Mouse (Mus musculus): ENCODE measurements around the gene Prf1. TPM values are rescaled to one million over a fixed set of nuclear protein-coding genes. Genes with fewer than 3 reads are reported as not detected.

Prf1 gene
- total RNA-seq, 2 experiments from 2014 or later, result not detected

DNA sequence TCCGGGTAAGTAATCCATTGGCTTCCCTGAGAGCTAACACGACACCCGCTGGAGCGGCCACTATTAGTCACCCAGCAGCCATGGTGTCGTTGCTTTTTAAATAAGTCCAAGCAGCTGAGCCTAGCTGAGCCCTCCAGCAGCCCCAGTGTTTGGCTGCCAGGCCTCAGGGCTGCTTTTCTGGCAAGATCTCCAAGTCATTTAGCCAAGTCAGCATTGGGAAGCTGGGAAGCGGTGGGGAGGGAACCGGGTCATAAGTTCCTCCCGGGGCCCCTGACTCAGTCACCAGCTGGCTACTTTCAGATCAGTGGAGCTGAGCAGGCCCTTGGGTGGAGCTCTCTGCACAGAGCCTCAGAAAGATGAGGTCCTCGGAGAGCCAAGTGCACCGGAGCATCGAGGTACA is 12.4 kb upstream of the Prf1 start:
- intact Hi-C loops (cut with DNase I), result no loop called here
- peak; percentile 82 to 86 for DNase-seq

DNA sequence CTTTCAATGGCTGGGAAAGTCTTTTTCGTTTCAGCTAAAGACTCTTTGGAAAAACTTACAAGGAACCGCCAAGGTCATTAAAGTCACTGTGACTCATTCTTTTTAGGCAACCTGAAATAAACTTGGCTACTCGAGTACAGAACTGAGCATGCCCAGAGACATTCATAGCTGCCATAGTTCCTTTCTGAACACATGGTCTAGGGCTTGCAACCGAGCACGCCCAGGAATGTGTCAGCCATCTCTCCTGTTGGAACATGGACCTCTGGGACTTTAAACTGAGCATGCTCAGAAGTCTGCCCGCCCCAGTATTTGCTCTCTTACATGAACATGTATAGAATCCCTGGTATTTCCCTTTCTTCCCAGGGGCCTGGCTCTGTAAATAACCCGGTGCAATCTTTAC is 11.4 kb upstream of the Prf1 start:
- DNase-seq, result peak; percentile 59 to 60

DNA sequence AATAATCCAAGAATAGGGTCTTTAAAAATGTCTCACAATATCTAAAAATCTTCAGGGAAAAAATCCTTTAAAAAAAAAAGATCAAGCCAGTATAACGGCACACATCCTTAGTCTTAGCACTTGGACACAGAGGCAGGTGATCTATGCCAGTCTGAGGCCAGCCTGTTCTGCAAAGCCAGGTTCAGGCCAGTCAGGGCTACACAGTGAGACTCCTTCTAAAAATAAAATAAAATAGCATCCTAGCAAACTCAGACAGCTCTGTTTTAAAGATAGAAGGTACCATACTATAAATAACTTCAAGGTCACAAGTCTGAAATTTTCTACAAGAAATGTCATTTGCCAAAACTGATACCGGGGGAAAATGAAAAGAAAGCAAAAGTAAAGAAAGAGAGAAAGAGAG is 7.6 kb upstream of the Prf1 start:
- intact Hi-C loops (cut with DNase I), result no loop called here
- no peak for DNase-seq

More for the DNA sequence above, 11.4 kb upstream of the Prf1 start:
- intact Hi-C loops (cut with DNase I), result no loop called here

- intact Hi-C loops (cut with DNase I), result no loop called here
- DNase-seq, result no peak
Observed at GRCm38 (mm10) chr10:61290479-61290878, 7.2 kb upstream of the Prf1 start.

DNA sequence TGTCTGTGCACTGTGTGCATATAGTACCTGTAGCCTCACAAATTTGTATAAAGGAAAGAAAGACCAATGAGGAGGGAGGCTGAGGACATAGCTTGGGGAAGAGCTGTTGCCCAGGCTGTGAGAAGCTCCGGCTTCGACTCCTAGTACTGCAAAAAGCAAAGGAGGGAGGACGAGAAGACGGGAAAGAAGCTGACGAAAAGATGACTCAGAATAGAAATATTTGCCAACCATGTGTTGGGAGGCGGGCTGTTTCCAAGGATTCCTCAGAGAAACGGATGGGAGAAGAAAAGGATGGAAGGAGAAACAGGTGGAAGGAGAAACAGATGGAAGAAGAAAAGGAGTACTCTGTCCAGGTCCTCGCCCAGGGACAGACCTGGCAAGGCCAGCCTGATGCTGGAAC is 3.4 kb upstream of the Prf1 start:
- no peak for DNase-seq
- intact Hi-C loops (cut with DNase I), result no loop called here

DNA sequence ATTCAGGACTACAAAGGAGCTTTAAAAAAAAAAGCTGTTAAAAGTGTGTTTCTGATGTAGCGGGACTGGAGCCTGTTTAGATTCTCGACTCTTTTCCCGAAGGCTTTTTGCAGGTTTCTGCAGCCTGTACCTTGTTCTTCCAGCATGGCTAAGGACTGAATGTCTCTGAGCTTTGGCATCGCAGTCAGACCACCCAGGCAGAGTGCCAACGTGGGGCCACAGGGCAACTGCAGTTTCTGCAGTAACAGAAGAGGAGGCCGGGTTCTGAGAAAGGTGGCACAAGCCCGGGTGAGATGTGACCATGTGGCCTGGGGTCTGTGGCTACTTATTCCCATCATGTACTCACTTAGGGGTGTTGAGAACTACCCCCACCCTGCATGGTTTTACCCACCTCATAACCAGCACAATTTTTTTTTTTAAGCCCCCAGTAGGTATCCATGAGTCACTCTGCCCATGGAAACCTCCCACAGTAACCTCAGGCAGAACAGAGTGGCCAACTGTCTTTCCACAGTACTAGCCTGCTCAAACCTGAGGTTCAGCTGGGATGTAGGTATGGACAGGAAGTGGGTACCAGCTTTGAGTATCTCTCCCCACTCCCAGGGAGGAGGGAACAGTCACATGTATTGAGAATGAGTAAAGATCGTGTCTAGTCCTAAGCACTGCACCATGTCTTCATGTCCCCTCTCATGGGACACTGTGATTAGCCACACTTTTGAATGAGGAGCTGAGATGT is 754 bp upstream of the Prf1 start:
- DNase-seq, result no peak
- intact Hi-C loops (cut with DNase I), result no loop called here

GRCm38 (mm10) chr10:61300996-61301395 is 3.4 kb downstream of the Prf1 start:
- DNase-seq, result no peak
- intact Hi-C loops (cut with DNase I), result no loop called here

- intact Hi-C loops (cut with DNase I), result no loop called here
- no peak for DNase-seq
Observed at GRCm38 (mm10) chr10:61304046-61304445, 6.4 kb downstream of the Prf1 start.

GRCm38 (mm10) chr10:61305928-61306590 is 8.4 kb downstream of the Prf1 start:
- no peak for DNase-seq
- intact Hi-C loops (cut with DNase I), result no loop called here

DNA sequence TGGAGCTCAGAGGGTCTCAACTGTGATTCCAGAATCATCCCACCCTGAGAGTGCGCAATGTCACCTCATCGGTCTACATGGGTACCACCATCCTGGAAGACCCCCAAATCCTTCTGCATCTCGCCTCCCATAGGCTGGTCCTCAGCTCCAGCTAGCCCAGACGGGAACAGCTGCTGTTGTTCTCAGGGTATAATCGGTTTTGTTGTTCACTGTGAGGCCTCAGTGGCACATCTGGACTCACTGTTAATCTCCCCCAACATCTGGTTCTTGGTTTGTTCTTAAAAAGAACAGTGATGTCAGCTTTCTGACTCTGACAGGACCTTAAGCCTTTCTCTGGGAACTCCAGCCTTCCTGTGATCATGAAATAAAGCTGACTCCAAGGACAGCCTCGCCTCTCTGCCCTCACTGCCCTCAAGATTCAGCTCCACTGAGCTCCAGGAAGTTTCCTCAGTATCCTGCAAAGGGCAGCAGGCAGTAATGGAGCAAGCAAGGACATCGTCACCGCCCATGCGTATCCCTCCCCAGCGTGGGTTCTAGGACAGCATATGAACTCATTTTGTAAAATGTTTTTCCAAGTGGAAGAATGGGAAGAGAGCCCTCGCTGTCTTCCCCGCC is 11.2 kb downstream of the Prf1 start:
- DNase-seq, result peak; percentile 40 to 53
- intact Hi-C loops (cut with DNase I), result no loop called here

DNA sequence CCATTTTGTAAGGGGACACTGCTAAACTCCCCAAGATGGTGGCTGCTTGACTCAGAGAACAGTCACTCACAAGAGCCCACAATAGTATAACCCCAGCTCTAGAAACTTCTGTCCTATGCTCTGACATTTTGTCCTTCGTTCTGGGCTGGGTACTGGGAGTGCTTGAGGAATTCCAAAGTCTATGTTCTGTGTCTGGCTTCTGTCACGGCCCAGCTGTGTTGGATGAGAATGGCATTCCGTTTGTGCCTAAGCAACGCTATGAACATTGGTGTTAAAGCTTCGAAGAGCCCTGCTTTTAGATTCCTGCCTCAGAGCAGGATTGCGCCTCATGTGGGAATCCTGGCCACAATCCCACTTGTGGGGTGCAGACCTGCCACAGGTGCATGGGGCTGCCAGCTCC is 14.5 kb downstream of the Prf1 start:
- DNase-seq, result peak; percentile 42 to 60
- intact Hi-C loops (cut with DNase I), result no loop called here

- DNase-seq, result no peak
- intact Hi-C loops (cut with DNase I), result no loop called here
Observed at GRCm38 (mm10) chr10:61312754-61313153, 15.1 kb downstream of the Prf1 start.

- intact Hi-C loops (cut with DNase I), result no loop called here
- DNase-seq, result no peak
Observed at GRCm38 (mm10) chr10:61313750-61314149, 16.1 kb downstream of the Prf1 start.

- intact Hi-C loops (cut with DNase I), result no loop called here
- no peak for DNase-seq
Observed at GRCm38 (mm10) chr10:61315324-61315880, 17.8 kb downstream of the Prf1 start.

DNA sequence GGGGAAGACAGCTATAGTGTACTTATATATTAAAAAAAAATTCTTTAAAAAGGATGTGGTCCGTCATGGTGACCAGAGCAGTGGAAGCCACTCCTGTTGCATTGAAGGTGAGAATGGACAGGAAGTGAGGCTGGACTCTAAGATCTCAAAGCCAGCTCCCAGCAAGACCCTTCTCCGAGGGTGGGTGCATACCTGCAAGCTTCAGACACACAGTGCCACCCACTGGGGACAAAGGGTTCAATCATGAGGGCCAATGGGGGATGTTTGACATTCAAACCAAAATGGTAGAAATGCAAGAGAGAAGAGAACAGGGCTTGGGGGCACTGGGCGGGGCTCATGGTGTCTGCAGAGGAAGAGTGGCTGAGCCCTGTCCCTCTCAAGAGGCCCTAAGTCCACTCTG is 20.9 kb downstream of the Prf1 start:
- no peak for DNase-seq
- intact Hi-C loops (cut with DNase I), result no loop called here

GRCm38 (mm10) chr10:61324717-61325116 is 27.1 kb downstream of the Prf1 start:
- peak; percentile 73 to 74 for DNase-seq
- intact Hi-C loops (cut with DNase I), result loop anchor here (5.0 kb wide), 1 partner anchor 47 kb away; no protein-coding TSS in a partner anchor

- no peak for DNase-seq
- intact Hi-C loops (cut with DNase I), result loop anchor here (5.0 kb wide), 1 partner anchor 49 kb away; no protein-coding TSS in a partner anchor
Observed at GRCm38 (mm10) chr10:61325782-61326328, 28.2 kb downstream of the Prf1 start.

GRCm38 (mm10) chr10:61327545-61327944 is 29.9 kb downstream of the Prf1 start:
- no peak for DNase-seq
- intact Hi-C loops (cut with DNase I), result loop anchor here (5.0 kb wide), 1 partner anchor 50 kb away; no protein-coding TSS in a partner anchor

- intact Hi-C loops (cut with DNase I), result loop anchor here (5.0 kb wide), 1 partner anchor 52 kb away; no protein-coding TSS in a partner anchor
- DNase-seq, result peak in 1 of 2 experiments; percentile 36
Observed at GRCm38 (mm10) chr10:61328927-61329326, 31.3 kb downstream of the Prf1 start.

DNA sequence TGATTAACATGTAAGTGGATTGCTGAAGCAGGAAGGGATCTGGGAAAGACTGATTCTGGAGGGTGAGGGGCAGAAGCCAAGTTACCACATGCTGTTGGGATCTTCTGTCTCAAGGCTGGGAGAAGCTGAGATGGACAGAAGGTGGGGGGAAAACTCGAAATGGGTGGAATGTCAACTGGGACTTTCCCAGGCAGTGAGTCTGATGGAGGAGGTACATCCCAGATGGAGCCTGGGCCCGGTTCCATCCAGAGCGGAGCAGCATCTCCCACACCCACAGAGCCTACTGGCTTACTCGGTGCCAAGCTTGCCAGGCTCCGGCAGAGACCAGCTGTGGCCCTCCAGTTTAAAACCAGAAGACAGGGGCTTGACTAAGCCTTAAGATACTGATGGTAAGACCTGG is 33.4 kb downstream of the Prf1 start:
- intact Hi-C loops (cut with DNase I), result no loop called here
- peak; percentile 77 to 79 for DNase-seq

DNA sequence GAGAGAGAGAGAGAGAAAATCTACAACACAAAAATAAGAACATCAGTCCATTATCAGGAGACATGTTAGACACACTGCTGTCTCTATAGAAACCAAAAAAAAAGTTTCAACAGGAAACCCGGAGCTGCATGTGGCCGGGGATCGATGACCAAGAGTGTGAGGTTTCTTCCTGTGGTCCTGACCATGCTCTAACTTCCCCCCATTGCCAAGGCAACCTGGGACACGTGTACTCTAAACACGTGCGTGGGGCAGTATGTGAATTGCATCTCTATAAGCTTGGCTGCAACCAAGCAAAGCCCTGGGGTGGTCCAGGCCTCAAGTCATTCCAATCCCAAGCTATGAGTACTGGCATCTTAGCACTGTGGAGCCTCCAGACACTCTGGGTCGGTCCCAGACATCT is 36.9 kb downstream of the Prf1 start:
- intact Hi-C loops (cut with DNase I), result no loop called here
- no peak for DNase-seq

All from heart, postnatal 10 days (tissue).